Mouse (Mus musculus): ENCODE data around the gene Ippk. TPM values are rescaled to one million over a fixed set of nuclear protein-coding genes. Genes with fewer than 3 reads are reported as not detected.

The Ippk gene
- polyA plus RNA-seq, 1 experiment: 2.2 TPM

DNA sequence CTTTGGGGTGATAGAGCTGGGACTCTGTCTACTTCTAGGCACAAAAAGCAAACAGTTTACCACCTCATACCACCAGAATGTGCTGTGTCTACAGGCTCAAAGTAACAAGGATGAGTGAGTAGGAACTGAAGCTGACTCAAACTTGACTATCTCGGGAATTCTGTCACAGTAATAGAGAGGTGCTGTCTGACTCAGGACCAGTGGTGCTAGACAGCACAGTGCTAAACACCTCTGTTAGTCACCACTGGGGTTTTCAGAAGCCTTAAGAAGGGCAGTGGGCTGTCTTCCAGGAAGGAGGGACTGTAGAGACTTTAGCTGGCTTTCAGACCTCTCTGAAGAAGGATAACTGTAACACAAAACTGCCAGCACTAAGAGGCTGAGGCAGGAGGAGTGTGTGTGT, 24.3 kb upstream of the Ippk start:
- H3K27me3 ChIP-seq (ENCODE audit: control insufficient read depth, insufficient read depth, low read length): no peaks in the 10 kb centered on the region
- H3K27ac ChIP-seq (ENCODE audit: insufficient read depth, low read length): no peak overlapping the region
- no peaks in the 10 kb centered on the region for H3K36me3 ChIP-seq (ENCODE audit: control insufficient read depth, insufficient read depth, low read length)
- H3K4me1 ChIP-seq (ENCODE audit: control insufficient read depth, insufficient read depth, insufficient read length): no peaks in the 10 kb centered on the region
- H3K4me3 ChIP-seq (ENCODE audit: extremely low read depth, insufficient read depth, insufficient read length): no peak overlapping the region
- TF ChIP-seq POLR2A (IDR thresholded peaks at IDR 0.05; ENCODE audit: low read depth, low read length): no peak
- TF ChIP-seq CTCF (IDR thresholded peaks at IDR 0.05; ENCODE audit: extremely low read depth, insufficient read depth, insufficient read length, insufficient replicate concordance): no peak
- no peak for DNase-seq (ENCODE audit: low read depth in 1 of 2, low spot score in 2 of 2)
- 80% methylated on average over 1 of the region's 1 CpGs for WGBS

GRCm38 (mm10) chr13:49398191-49398590, 22.9 kb upstream of the Ippk start:
- Histone ChIP-seq H3K27me3 (ENCODE audit: control insufficient read depth, insufficient read depth, low read length) (no peaks in the 10 kb centered on the region), H3K36me3 (ENCODE audit: control insufficient read depth, insufficient read depth, low read length) (no peaks in the 10 kb centered on the region), H3K4me1 (ENCODE audit: control insufficient read depth, insufficient read depth, insufficient read length) (no peaks in the 10 kb centered on the region), H3K4me3 (ENCODE audit: extremely low read depth, insufficient read depth, insufficient read length) (no peak overlapping the region), H3K27ac (ENCODE audit: insufficient read depth, low read length) (no peak overlapping the region)
- DNase-seq (ENCODE audit: low read depth in 1 of 2, low spot score in 2 of 2): no peak
- 70% methylated on average over 8 of the region's 8 CpGs for WGBS
- no peak for TF ChIP-seq POLR2A (IDR thresholded peaks at IDR 0.05; ENCODE audit: low read depth, low read length)
- TF ChIP-seq CTCF (IDR thresholded peaks at IDR 0.05; ENCODE audit: extremely low read depth, insufficient read depth, insufficient read length, insufficient replicate concordance): no peak

- DNase-seq (ENCODE audit: low read depth in 1 of 2, low spot score in 2 of 2): no peak
Observed at GRCm38 (mm10) chr13:49400139-49400538, 20.9 kb upstream of the Ippk start.

DNA sequence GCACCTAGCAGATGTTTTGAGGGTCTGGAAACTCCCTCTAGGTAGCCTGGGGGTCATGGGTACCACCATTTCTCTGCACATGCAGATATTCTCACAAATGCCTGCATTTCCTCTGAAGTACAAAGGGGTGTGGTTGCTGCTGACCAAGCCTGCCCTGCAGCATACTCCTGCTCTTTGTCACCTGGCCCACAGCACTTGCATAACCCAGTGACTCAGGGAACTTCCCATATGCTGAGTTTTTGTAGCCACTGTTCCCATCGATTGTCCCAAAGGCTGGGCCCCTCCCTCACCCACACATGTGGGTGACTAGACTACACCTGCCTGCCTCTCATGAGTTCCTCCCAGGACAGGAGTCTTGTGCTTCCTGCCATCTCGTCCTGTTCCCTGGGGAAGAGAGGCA, 18.4 kb upstream of the Ippk start:
- Histone ChIP-seq H3K4me3 (ENCODE audit: extremely low read depth, insufficient read depth, insufficient read length) (no peak overlapping the region), H3K4me1 (ENCODE audit: control insufficient read depth, insufficient read depth, insufficient read length) (no peaks in the 10 kb centered on the region), H3K27ac (ENCODE audit: insufficient read depth, low read length) (no peak overlapping the region), H3K27me3 (ENCODE audit: control insufficient read depth, insufficient read depth, low read length) (no peaks in the 10 kb centered on the region), H3K36me3 (ENCODE audit: control insufficient read depth, insufficient read depth, low read length) (no peaks in the 10 kb centered on the region)
- DNase-seq (ENCODE audit: low read depth in 1 of 2, low spot score in 2 of 2): no peak
- 61% methylated on average over 2 of the region's 2 CpGs for WGBS
- TF ChIP-seq CTCF (IDR thresholded peaks at IDR 0.05; ENCODE audit: extremely low read depth, insufficient read depth, insufficient read length, insufficient replicate concordance) (no peak), POLR2A (IDR thresholded peaks at IDR 0.05; ENCODE audit: low read depth, low read length) (no peak)

More at GRCm38 (mm10) chr13:49400139-49400538, 20.9 kb upstream of the Ippk start:
- H3K36me3 ChIP-seq (ENCODE audit: control insufficient read depth, insufficient read depth, low read length): no peaks in the 10 kb centered on the region
- no peaks in the 10 kb centered on the region for H3K4me1 ChIP-seq (ENCODE audit: control insufficient read depth, insufficient read depth, insufficient read length)
- no peak overlapping the region for H3K27ac ChIP-seq (ENCODE audit: insufficient read depth, low read length)
- no peak overlapping the region for H3K4me3 ChIP-seq (ENCODE audit: extremely low read depth, insufficient read depth, insufficient read length)
- 30% methylated on average over 6 of the region's 6 CpGs for WGBS
- H3K27me3 ChIP-seq (ENCODE audit: control insufficient read depth, insufficient read depth, low read length): no peaks in the 10 kb centered on the region
- TF ChIP-seq CTCF (IDR thresholded peaks at IDR 0.05; ENCODE audit: extremely low read depth, insufficient read depth, insufficient read length, insufficient replicate concordance) (peak; percentile 35; the same call in 1 of the 2 replicates), POLR2A (IDR thresholded peaks at IDR 0.05; ENCODE audit: low read depth, low read length) (no peak)

GRCm38 (mm10) chr13:49407795-49408194, 13.3 kb upstream of the Ippk start:
- no peak overlapping the region for H3K27ac ChIP-seq (ENCODE audit: insufficient read depth, low read length)
- no peaks in the 10 kb centered on the region for H3K36me3 ChIP-seq (ENCODE audit: control insufficient read depth, insufficient read depth, low read length)
- no peaks in the 10 kb centered on the region for H3K4me1 ChIP-seq (ENCODE audit: control insufficient read depth, insufficient read depth, insufficient read length)
- no peak overlapping the region for H3K4me3 ChIP-seq (ENCODE audit: extremely low read depth, insufficient read depth, insufficient read length)
- TF ChIP-seq CTCF (IDR thresholded peaks at IDR 0.05; ENCODE audit: extremely low read depth, insufficient read depth, insufficient read length, insufficient replicate concordance) (no peak), POLR2A (IDR thresholded peaks at IDR 0.05; ENCODE audit: low read depth, low read length) (no peak)
- DNase-seq (ENCODE audit: low read depth in 1 of 2, low spot score in 2 of 2): no peak
- H3K27me3 ChIP-seq (ENCODE audit: control insufficient read depth, insufficient read depth, low read length): no peaks in the 10 kb centered on the region

DNA sequence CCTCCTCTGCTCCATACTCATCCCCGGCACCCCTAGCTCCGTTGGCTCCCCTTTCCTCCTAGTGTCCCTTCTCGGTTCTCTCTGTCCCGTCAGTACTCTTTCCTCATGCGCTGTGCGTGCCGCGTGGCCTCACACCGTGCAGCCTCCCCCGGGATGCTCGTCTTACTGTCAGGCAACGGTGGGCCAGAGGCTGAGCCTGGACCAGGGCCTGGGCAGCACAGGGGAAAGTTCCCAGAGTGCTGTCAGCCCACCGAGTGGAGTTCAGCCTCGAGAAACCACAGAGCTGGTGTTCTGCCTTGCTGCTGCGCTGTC, 513 bp downstream of the Ippk start:
- H3K27me3 ChIP-seq (ENCODE audit: control insufficient read depth, insufficient read depth, low read length): no peaks in the 10 kb centered on the region
- H3K4me1 ChIP-seq (ENCODE audit: control insufficient read depth, insufficient read depth, insufficient read length): peaks cover 8% of the 10 kb centered on the region; the same call in 1 of the 2 replicates
- H3K27ac ChIP-seq (ENCODE audit: insufficient read depth, low read length): no peak overlapping the region
- under 1% methylated on average over 15 of the region's 15 CpGs for WGBS
- TF ChIP-seq CTCF (IDR thresholded peaks at IDR 0.05; ENCODE audit: extremely low read depth, insufficient read depth, insufficient read length, insufficient replicate concordance) (no peak), POLR2A (IDR thresholded peaks at IDR 0.05; ENCODE audit: low read depth, low read length) (no peak)
- peak overlapping the region; percentile 86 for H3K4me3 ChIP-seq (ENCODE audit: extremely low read depth, insufficient read depth, insufficient read length)
- DNase-seq (ENCODE audit: low read depth in 1 of 2, low spot score in 2 of 2): no peak
- no peaks in the 10 kb centered on the region for H3K36me3 ChIP-seq (ENCODE audit: control insufficient read depth, insufficient read depth, low read length)

- Histone ChIP-seq H3K4me1 (ENCODE audit: control insufficient read depth, insufficient read depth, insufficient read length) (peaks cover 8% of the 10 kb centered on the region; the same call in 1 of the 2 replicates), H3K27ac (ENCODE audit: insufficient read depth, low read length) (no peak overlapping the region), H3K36me3 (ENCODE audit: control insufficient read depth, insufficient read depth, low read length) (no peaks in the 10 kb centered on the region), H3K4me3 (ENCODE audit: extremely low read depth, insufficient read depth, insufficient read length) (peak overlapping the region; percentile 86), H3K27me3 (ENCODE audit: control insufficient read depth, insufficient read depth, low read length) (no peaks in the 10 kb centered on the region)
- TF ChIP-seq CTCF (IDR thresholded peaks at IDR 0.05; ENCODE audit: extremely low read depth, insufficient read depth, insufficient read length, insufficient replicate concordance) (no peak), POLR2A (IDR thresholded peaks at IDR 0.05; ENCODE audit: low read depth, low read length) (no peak)
- 35% methylated on average over 4 of the region's 4 CpGs for WGBS
- DNase-seq (ENCODE audit: low read depth in 1 of 2, low spot score in 2 of 2): no peak
Observed at GRCm38 (mm10) chr13:49421959-49422358, 910 bp downstream of the Ippk start.
